Mouse (Mus musculus) small intestine, adult 10 weeks (tissue): ENCODE results near the gene Aldob. TPM values are rescaled to one million over a fixed set of nuclear protein-coding genes. Genes with fewer than 3 reads are reported as not detected.

Experiments used
- polyA plus RNA-seq: library from polyadenylated mRNA; stranded (reverse); fragments of 350-450 nt; fragmentation: Illumina TruSeq; extraction: RNeasy Lipid Tissue Mini Kit (QIAGEN cat#74804); gene quantifications from one replicate; pipeline ENCODE4 v1.2.3, GENCODE M21; 2014; ENCODE audit warnings: low replicate concordance

Aldob gene
- 10,326 TPM for polyA plus RNA-seq

GRCm38 (mm10) chr4:49549383-49549782 lies at the start of gene Aldob:
TSS of gene Aldob (minus strand) at chr4:49549546.

GRCm38 (mm10) chr4:49597183-49598100 lies 48.1 kb upstream of the Aldob start, which contains the start of gene Tmem246:
TSS of gene Tmem246 (minus strand) at chr4:49597876.

GRCm38 (mm10) chr4:49520572-49521340 lies 28.6 kb downstream of the Aldob start, which contains the start of the genes Mrpl50 and Zfp189:
TSS of gene Mrpl50 (minus strand) at chr4:49521093.
TSS of gene Zfp189 (plus strand) at chr4:49521176.

GRCm38 (mm10) chr4:49506386-49506785 lies 43.0 kb downstream of the Aldob start, which contains the start of gene Baat:
TSS of gene Baat (minus strand) at chr4:49506557.

Other genes with a start within 250 kb of the Aldob start
- not detected for gene Acnat2, start 141.4 kb downstream of the Aldob start, polyA plus RNA-seq
- 32.2 TPM for gene Acnat1, start 75.6 kb downstream of the Aldob start, polyA plus RNA-seq
- 2.6 TPM for gene Baat, start 43.0 kb downstream of the Aldob start, polyA plus RNA-seq
- 104 TPM for gene Mrpl50, start 28.5 kb downstream of the Aldob start, polyA plus RNA-seq
- 5.6 TPM for gene Zfp189, start 28.4 kb downstream of the Aldob start, polyA plus RNA-seq
- gene Tmem246, start 48.3 kb upstream of the Aldob start, polyA plus RNA-seq, result 5.5 TPM
- gene Rnf20, start 82.5 kb upstream of the Aldob start, polyA plus RNA-seq, result 49.0 TPM
- not detected for gene Ppp3r2, start 132.5 kb upstream of the Aldob start, polyA plus RNA-seq